Comparison of ENCODE assay signal across 23 mouse cellular contexts in the genomic region with DNA sequence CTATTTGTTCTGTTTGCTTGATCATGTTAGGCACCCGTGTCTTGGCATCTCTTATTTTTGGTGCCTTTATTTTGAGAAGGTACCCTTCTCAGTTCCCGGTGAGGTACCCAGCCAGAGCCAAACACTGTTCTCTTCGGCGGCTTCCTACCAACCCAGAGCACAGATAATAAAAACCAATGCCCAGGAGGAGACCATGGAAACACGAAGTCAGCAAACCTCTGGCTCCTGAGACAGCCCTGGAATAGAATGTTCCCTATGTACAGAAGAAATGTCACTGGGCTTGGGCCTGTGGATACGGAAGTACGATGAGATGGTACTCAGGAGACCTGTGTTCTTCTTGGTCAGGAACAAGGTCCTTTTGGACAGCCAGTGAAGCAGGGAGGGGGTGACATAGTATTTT.
DNase-seq lines count a peak whose midpoint lies in the region; ATAC-seq and TF ChIP-seq lines count a peak whose summit lies in the region.
"Had no signal": no experiment of that assay in that cellular context is flagged by ENCODE, and none has a peak within 500 bp of the region (broad histone marks: within the 10 kb centered on the region; RNA-seq: fewer than 3 reads in every experiment).

No protein-coding gene starts in this region.

- DNase-seq in gastrocnemius, adult 2 months: peak; percentile 40
- no peak for DNase-seq in gastrocnemius, postnatal 10 days
- peak; percentile 55 for DNase-seq in heart, adult 11 months
- DNase-seq in heart, adult 9 months (ENCODE audit: low spot score in 2 of 2): no peak
- DNase-seq in liver, adult 2 months (ENCODE audit: extremely low read depth, low read depth, low spot score): no peak
- DNase-seq in layer of hippocampus, postnatal 36 days: no peak
- DNase-seq: adrenal gland, adult 2 months; adrenal gland, postnatal 10 days; adrenal gland, postnatal 25 days; cerebellum, adult 11 months; cerebellum, adult 18-20 months; cerebellum, adult 8-10 months; cerebellum, adult 9-11 months; cerebellum, postnatal 14 days; cerebellum, postnatal 36 days; embryo, embryonic 11 days had no signal

- TF ChIP-seq CTCF in gastrocnemius, adult 2 months (IDR thresholded peaks at IDR 0.05): no peak
- no peak for TF ChIP-seq CTCF in liver, adult 2 months (IDR thresholded peaks at IDR 0.05; ENCODE audit: low read depth, low read length)

- H3K9me3 ChIP-seq in liver, embryonic 12.5 days (replicated peaks): no peaks in the 10 kb centered on the region
- H3K9me3 ChIP-seq: embryonic facial prominence, embryonic 15.5 days had no signal

- intact Hi-C loops in gastrocnemius, adult 2 months (cut with DNase I): loop anchor here (2.0 kb wide), 1 partner anchor 40 kb away; no protein-coding TSS in a partner anchor

- H3K27me3 ChIP-seq in liver, adult 2 months (ENCODE audit: control insufficient read depth, insufficient read depth, low read length): no peaks in the 10 kb centered on the region
- H3K27me3 ChIP-seq in liver, embryonic 12.5 days (replicated peaks): no peaks in the 10 kb centered on the region
- H3K27me3 ChIP-seq: embryonic facial prominence, embryonic 13.5 days; embryonic facial prominence, embryonic 15.5 days; forebrain, embryonic 12.5 days had no signal

- no peak overlapping the region for H3K4me2 ChIP-seq in liver, embryonic 12.5 days
- H3K4me2 ChIP-seq: embryonic facial prominence, embryonic 13.5 days; embryonic facial prominence, embryonic 15.5 days; forebrain, embryonic 12.5 days had no signal

- H3K27ac ChIP-seq in gastrocnemius, adult 2 months: peak overlapping the region; percentile 82
- H3K27ac ChIP-seq in liver, adult 2 months (replicated peaks; ENCODE audit: insufficient read depth, low read depth, low read length): peak overlapping the region; percentile 75
- no peak overlapping the region for H3K27ac ChIP-seq in liver, embryonic 12.5 days
- H3K27ac ChIP-seq: embryonic facial prominence, embryonic 13.5 days; embryonic facial prominence, embryonic 15.5 days; forebrain, embryonic 10.5 days; forebrain, embryonic 12.5 days had no signal

- H3K4me1 ChIP-seq in liver, adult 2 months (ENCODE audit: control insufficient read depth, insufficient read depth, low read length): peaks cover 10% of the 10 kb centered on the region
- no peaks in the 10 kb centered on the region for H3K4me1 ChIP-seq in liver, embryonic 12.5 days
- H3K4me1 ChIP-seq: embryonic facial prominence, embryonic 13.5 days; embryonic facial prominence, embryonic 15.5 days; forebrain, embryonic 10.5 days; forebrain, embryonic 12.5 days had no signal

- H3K36me3 ChIP-seq in liver, adult 2 months (ENCODE audit: control insufficient read depth, insufficient read depth, low read length): peaks cover 24% of the 10 kb centered on the region
- peaks cover 18% of the 10 kb centered on the region for H3K36me3 ChIP-seq in liver, embryonic 12.5 days

- no peak overlapping the region for H3K4me3 ChIP-seq in gastrocnemius, adult 2 months
- H3K4me3 ChIP-seq in liver, adult 2 months (ENCODE audit: insufficient read depth, low read depth, low read length): no peak overlapping the region
- H3K4me3 ChIP-seq in liver, embryonic 12.5 days: no peak overlapping the region
- H3K4me3 ChIP-seq: embryonic facial prominence, embryonic 13.5 days; embryonic facial prominence, embryonic 15.5 days; erythroblast, embryonic 14.5 days; forebrain, embryonic 10.5 days; forebrain, embryonic 12.5 days had no signal

- H3K79me2 ChIP-seq in liver, adult 2 months (ENCODE audit: control insufficient read depth, insufficient read depth, low read length): no peaks in the 10 kb centered on the region

- no peak for ATAC-seq in liver, embryonic 12.5 days
- ATAC-seq: forebrain, embryonic 14.5 days had no signal

- no peak for TF ChIP-seq POLR2A in liver, adult 2 months (IDR thresholded peaks at IDR 0.05; ENCODE audit: extremely low read depth, insufficient read depth, low read length)

- WGBS in liver, adult 2 months: 92% methylated on average over 7 of the region's 7 CpGs
- 76% methylated on average over 7 of the region's 7 CpGs for WGBS in liver, embryonic 12.5 days (ENCODE audit: insufficient replicate concordance)

- no peak overlapping the region for H3K9ac ChIP-seq in liver, adult 2 months (ENCODE audit: low read depth, low read length)
- H3K9ac ChIP-seq in liver, embryonic 12.5 days: no peak overlapping the region
- H3K9ac ChIP-seq: embryonic facial prominence, embryonic 13.5 days; embryonic facial prominence, embryonic 15.5 days; forebrain, embryonic 12.5 days had no signal

Comparison
In these comparisons a context has a peak if more than half of its experiments do, and no peak if none do; other contexts are left out.
1. DNase-seq: peak in gastrocnemius, adult 2 months (single experiment) and heart, adult 11 months (single experiment); none in gastrocnemius, postnatal 10 days (single experiment), heart, adult 9 months (0 of 2), liver, adult 2 months (single experiment) and layer of hippocampus, postnatal 36 days (0 of 2).